ENCODE assay signal across 14 mouse cellular contexts in the genomic region with DNA sequence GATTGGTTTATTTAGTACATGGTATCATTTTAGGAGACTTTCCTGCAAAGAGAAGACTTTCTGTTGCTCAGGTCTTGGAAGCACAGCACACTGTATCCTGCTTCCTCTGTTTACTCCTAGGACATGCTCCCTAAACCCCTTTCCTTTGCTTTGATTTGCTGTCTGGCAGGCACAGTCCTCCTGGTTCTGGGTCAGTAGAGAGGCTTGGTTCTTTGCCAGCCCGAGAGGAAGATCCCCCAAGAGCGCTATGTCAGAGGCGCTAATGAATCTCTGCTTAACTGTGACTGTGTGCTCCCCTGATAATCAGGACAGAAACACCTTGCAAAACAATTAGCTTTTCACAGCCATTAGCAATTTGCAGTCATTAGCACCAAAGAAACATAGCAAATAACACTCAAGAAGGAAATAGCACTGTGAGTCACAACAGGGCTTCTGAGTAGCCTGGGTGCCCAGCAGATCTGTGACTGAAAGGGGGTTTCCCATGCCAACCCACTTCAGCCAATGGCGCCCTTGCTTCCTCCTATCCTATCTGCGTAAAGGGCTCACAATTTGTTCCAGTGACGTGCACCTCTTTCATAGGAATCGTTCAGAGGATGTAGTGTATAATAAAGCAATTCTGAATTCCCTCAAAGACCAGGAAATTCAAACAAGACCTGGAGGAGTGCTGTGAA.
A peak's percentile ranks its signal among the peaks of the same experiment; 100 is the strongest.
DNase-seq lines count a peak whose midpoint lies in the region; ATAC-seq lines count a peak whose summit lies in the region.
"Had no signal": no experiment of that assay in that cellular context is flagged by ENCODE, and none has a peak within 500 bp of the region (broad histone marks: within the 10 kb centered on the region; RNA-seq: fewer than 3 reads in every experiment).

No protein-coding gene starts in this region.

- no peaks in the 10 kb centered on the region for H3K9me3 ChIP-seq in kidney, embryonic 14.5 days (ENCODE audit: control insufficient read depth, low read length)
- no peaks in the 10 kb centered on the region for H3K9me3 ChIP-seq in forebrain, embryonic 15.5 days
- H3K9me3 ChIP-seq: liver, embryonic 13.5 days; stomach, embryonic 15.5 days had no signal

- ATAC-seq in kidney, embryonic 14.5 days (ENCODE audit: low FRiP score, low TSS enrichment) = no peak
- ATAC-seq in forebrain, embryonic 15.5 days (replicated peaks) = peak; percentile 89
- ATAC-seq: inflammation-experienced regulatory T-cells, adult 6 months had no signal

- no peak overlapping the region for H3K9ac ChIP-seq in kidney, embryonic 14.5 days (ENCODE audit: low read depth, low read length)
- no peak overlapping the region for H3K9ac ChIP-seq in forebrain, embryonic 15.5 days (replicated peaks)
- H3K9ac ChIP-seq: liver, embryonic 13.5 days; stomach, embryonic 15.5 days had no signal

- DNase-seq in kidney, adult 18-20 months = peak; percentile 32
- peak; percentile 43 for DNase-seq in brain, adult 2 months (ENCODE audit: low read depth, low spot score)
- peak; percentile 51 to 59 for DNase-seq in kidney, postnatal 25 days
- DNase-seq in urinary bladder, postnatal 14 days (ENCODE audit: low spot score) = no peak
- no peak for DNase-seq in frontal cortex, postnatal 36 days (ENCODE audit: low spot score in 2 of 2)
- DNase-seq: liver, embryonic 13.5 days; lung, postnatal 4 days; right cerebral cortex, postnatal 25 days; thymus, postnatal 4 days had no signal

- H3K27me3 ChIP-seq in kidney, embryonic 14.5 days (ENCODE audit: control insufficient read depth, insufficient read depth, low read length) = no peaks in the 10 kb centered on the region
- no peaks in the 10 kb centered on the region for H3K27me3 ChIP-seq in forebrain, embryonic 15.5 days
- H3K27me3 ChIP-seq: liver, embryonic 13.5 days; stomach, embryonic 15.5 days had no signal

- H3K4me1 ChIP-seq in kidney, embryonic 14.5 days (ENCODE audit: control insufficient read depth, insufficient read depth, low read length) = peaks cover 3% of the 10 kb centered on the region; the same call in 1 of the 2 replicates
- peaks cover 9% of the 10 kb centered on the region for H3K4me1 ChIP-seq in forebrain, embryonic 15.5 days
- H3K4me1 ChIP-seq: liver, embryonic 13.5 days; stomach, embryonic 15.5 days had no signal

- 38% methylated on average over 7 of the region's 7 CpGs for WGBS in kidney, embryonic 14.5 days
- 26% methylated on average over 7 of the region's 7 CpGs for WGBS in forebrain, embryonic 15.5 days

- no peaks in the 10 kb centered on the region for H3K36me3 ChIP-seq in kidney, embryonic 14.5 days (ENCODE audit: control insufficient read depth, insufficient read depth, low read length)
- H3K36me3 ChIP-seq in forebrain, embryonic 15.5 days = no peaks in the 10 kb centered on the region
- H3K36me3 ChIP-seq: liver, embryonic 13.5 days; stomach, embryonic 15.5 days had no signal

- H3K4me3 ChIP-seq in kidney, embryonic 14.5 days (ENCODE audit: low read length) = no peak overlapping the region
- H3K4me3 ChIP-seq in forebrain, embryonic 15.5 days = no peak overlapping the region
- H3K4me3 ChIP-seq: liver, embryonic 13.5 days; myocyte; stomach, embryonic 15.5 days had no signal

- no peak overlapping the region for H3K4me2 ChIP-seq in kidney, embryonic 14.5 days (replicated peaks; ENCODE audit: low read depth, low read length)
- no peak overlapping the region for H3K4me2 ChIP-seq in forebrain, embryonic 15.5 days (replicated peaks)
- H3K4me2 ChIP-seq: liver, embryonic 13.5 days; stomach, embryonic 15.5 days had no signal

- no peak overlapping the region for H3K27ac ChIP-seq in kidney, embryonic 14.5 days (ENCODE audit: low read depth, low read length)
- peak overlapping the region; percentile 39; the same call in 1 of the 2 replicates for H3K27ac ChIP-seq in forebrain, embryonic 15.5 days (replicated peaks)
- H3K27ac ChIP-seq: liver, embryonic 13.5 days; stomach, embryonic 15.5 days had no signal

Comparison
In these comparisons a context has a peak if more than half of its experiments do, and no peak if none do; other contexts are left out.
1. DNase-seq: peak in kidney, adult 18-20 months (single experiment), brain, adult 2 months (single experiment) and kidney, postnatal 25 days (2 of 2); none in urinary bladder, postnatal 14 days (single experiment) and frontal cortex, postnatal 36 days (0 of 2).